Mouse (Mus musculus) intestine, embryonic 16.5 days (tissue): Measurements from ENCODE around the gene Ankef1. TPM values are rescaled to one million over a fixed set of nuclear protein-coding genes. Genes with fewer than 3 reads are reported as not detected.

Experiments used
- ATAC-seq: fragments of 200-750 bp; cut with Nextera tagmentation; 2 replicates; pipeline ENCODE4 v1.8.0; 2017; ENCODE audit warnings: moderate TSS enrichment, moderate library complexity
- H3K27ac ChIP-seq: fragments of 300-500 bp; sonication (generic); 2 replicates; pipeline ENCODE4 v1.5.1; 2014; ENCODE audit warnings: mild to moderate bottlenecking, low read length
- H3K27me3 ChIP-seq: fragments of 300-500 bp; sonication (generic); replicated peaks from 2 replicates; pipeline ENCODE4 v1.6.1; 2014; ENCODE audit warnings: low read length, control low read depth, mixed read lengths; ENCODE audit not compliant: control insufficient read depth, insufficient read depth
- H3K36me3 ChIP-seq: fragments of 300-500 bp; sonication (generic); 2 replicates; pipeline ENCODE4 v1.6.1; 2014; ENCODE audit warnings: low read length, control low read depth; ENCODE audit not compliant: control insufficient read depth, insufficient read depth
- H3K4me1 ChIP-seq: fragments of 300-500 bp; sonication (generic); 2 replicates; pipeline ENCODE4 v1.6.1; 2014; ENCODE audit warnings: low read length, control low read depth, mixed read lengths; ENCODE audit not compliant: control insufficient read depth, insufficient read depth
- H3K4me2 ChIP-seq: fragments of 300-500 bp; sonication (generic); 2 replicates; pipeline ENCODE4 v1.6.1; 2014; ENCODE audit warnings: low read depth, low read length, control low read depth
- H3K4me3 ChIP-seq: fragments of 300-500 bp; sonication (generic); 2 replicates; pipeline ENCODE4 v1.5.1; 2014; ENCODE audit warnings: mild to moderate bottlenecking, low read length
- H3K9ac ChIP-seq: fragments of 300-500 bp; sonication (generic); 2 replicates; pipeline ENCODE4 v1.6.1; 2014; ENCODE audit warnings: low read depth, low read length
- H3K9me3 ChIP-seq: fragments of 300-500 bp; sonication (generic); 2 replicates; pipeline ENCODE4 v1.6.1; 2016; ENCODE audit warnings: low read length, control low read depth; ENCODE audit not compliant: control insufficient read depth
- WGBS: fragments of 180-500 bp; shearing (Covaris S2); extraction: QIAGEN DNeasy Blood & Tissue Kit; methylation state at CpG from one replicate; pipeline ENCODE4 v1.1.7; 2014; 5-methylcytosine and 5-hydroxymethylcytosine counted together
- polyA plus RNA-seq: library from polyadenylated mRNA; unstranded; fragments of >200 nt; fragmentation: Nextera tagmentation; extraction: Ambion mirVana; gene quantifications from 2 replicates; pipeline ENCODE4 v1.2.1, GENCODE M21; 2015

The Ankef1 gene
- polyA plus RNA-seq, 1 experiment from 2014 or later = 0.13 TPM

DNA sequence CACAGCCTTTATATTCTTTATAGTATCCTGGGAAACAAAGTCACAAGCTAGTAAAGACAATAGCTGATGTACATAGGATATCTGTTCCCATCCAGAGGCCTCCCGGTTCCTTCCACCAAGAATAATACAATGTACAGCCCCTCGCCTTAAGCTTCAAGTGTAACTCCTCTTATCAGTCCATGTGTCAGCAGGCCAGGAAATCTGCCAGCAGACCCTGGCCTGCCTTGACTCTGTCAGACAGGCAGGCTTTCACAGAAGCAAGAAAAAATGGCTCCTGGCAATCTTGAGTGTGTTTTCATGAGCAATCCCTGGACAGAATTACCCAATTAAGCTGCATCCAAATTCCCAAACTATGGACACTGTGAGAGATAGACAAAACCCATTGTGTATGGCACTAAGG, 69.1 kb downstream of the Ankef1 start:
- no peak for ATAC-seq
- 48% methylated on average over 2 of the region's 2 CpGs for WGBS

DNA sequence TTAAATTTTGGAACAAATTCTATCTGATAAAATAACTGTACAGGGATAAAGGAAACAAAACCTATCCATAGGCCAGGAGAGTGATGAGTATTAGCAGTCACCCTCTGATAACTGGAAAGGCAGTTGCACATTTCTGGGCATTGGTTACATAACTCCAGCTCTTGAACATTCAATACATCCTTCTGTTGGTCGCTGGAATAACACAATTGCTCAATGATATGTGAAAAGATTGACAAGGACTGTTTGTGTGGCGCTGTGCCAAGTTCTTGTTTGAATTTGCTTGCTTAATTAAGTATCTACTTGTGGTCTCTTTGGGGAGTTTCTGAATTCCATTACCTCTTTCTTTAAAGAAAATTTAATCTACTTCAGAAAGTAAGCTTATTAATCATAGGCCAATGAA, 81.1 kb downstream of the Ankef1 start:
- Histone ChIP-seq H3K9ac (no peak overlapping the region), H3K4me2 (no peak overlapping the region), H3K4me1 (no peaks in the 10 kb centered on the region), H3K27me3 (no peaks in the 10 kb centered on the region), H3K36me3 (no peaks in the 10 kb centered on the region), H3K27ac (no peak overlapping the region), H3K9me3 (no peaks in the 10 kb centered on the region), H3K4me3 (no peak overlapping the region)
- WGBS = 65% methylated on average over 2 of the region's 2 CpGs
- ATAC-seq = no peak

More for the DNA sequence above, 69.1 kb downstream of the Ankef1 start:
- no peak overlapping the region for H3K9ac ChIP-seq
- no peaks in the 10 kb centered on the region for H3K36me3 ChIP-seq
- H3K4me3 ChIP-seq = no peak overlapping the region
- H3K9me3 ChIP-seq = no peaks in the 10 kb centered on the region
- no peak overlapping the region for H3K27ac ChIP-seq
- no peaks in the 10 kb centered on the region for H3K27me3 ChIP-seq
- H3K4me1 ChIP-seq = no peaks in the 10 kb centered on the region
- no peak overlapping the region for H3K4me2 ChIP-seq

DNA sequence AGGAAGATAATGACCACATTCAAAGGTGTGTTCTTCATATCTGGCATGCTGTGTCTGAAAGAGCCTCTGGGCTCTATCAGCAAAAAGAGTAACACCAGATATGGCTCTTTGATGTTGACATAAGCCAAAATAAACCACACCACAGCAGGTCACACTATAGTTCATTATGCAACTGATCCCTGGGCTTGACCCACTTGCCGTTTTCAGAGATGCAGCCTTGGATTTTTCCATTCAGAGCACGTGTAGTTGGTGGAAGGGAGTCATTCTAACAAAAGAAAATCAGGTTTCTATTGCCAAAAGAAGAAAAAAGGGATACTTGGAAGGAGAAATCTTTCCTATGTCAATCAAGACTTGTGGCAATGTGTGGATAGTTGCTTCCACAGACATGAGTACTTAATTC, 87.1 kb downstream of the Ankef1 start:
- H3K4me2 ChIP-seq = no peak overlapping the region
- no peaks in the 10 kb centered on the region for H3K4me1 ChIP-seq
- ATAC-seq = no peak
- H3K9me3 ChIP-seq = no peaks in the 10 kb centered on the region
- H3K27ac ChIP-seq = no peak overlapping the region
- H3K4me3 ChIP-seq = no peak overlapping the region
- H3K36me3 ChIP-seq = no peaks in the 10 kb centered on the region
- no peaks in the 10 kb centered on the region for H3K27me3 ChIP-seq
- no peak overlapping the region for H3K9ac ChIP-seq
- 41% methylated on average over 2 of the region's 2 CpGs for WGBS

DNA sequence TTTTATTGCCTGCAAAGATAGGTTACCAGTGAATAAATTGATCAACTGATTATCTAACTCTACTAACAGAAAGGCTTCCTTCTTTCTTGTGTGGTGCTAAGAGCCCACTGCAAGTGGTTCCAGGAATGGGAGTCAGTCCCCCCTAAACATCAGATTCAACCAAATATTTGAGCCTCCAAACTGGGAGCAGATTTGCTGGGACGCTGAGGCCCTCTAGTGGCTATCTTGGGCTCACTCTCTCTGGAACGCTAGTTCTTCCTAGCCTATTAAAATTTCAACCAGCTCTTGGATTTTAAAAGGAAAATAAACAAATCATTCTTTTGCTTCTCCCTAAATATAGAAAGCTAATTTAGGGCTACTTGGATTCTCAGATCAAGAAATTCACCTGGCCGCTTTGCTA, 94.7 kb downstream of the Ankef1 start:
- no peak overlapping the region for H3K4me2 ChIP-seq
- H3K4me1 ChIP-seq = no peaks in the 10 kb centered on the region
- H3K27ac ChIP-seq = no peak overlapping the region
- H3K27me3 ChIP-seq = no peaks in the 10 kb centered on the region
- ATAC-seq = no peak
- H3K36me3 ChIP-seq = no peaks in the 10 kb centered on the region
- no peaks in the 10 kb centered on the region for H3K9me3 ChIP-seq
- H3K4me3 ChIP-seq = no peak overlapping the region
- WGBS = 30% methylated on average over 3 of the region's 3 CpGs
- no peak overlapping the region for H3K9ac ChIP-seq

DNA sequence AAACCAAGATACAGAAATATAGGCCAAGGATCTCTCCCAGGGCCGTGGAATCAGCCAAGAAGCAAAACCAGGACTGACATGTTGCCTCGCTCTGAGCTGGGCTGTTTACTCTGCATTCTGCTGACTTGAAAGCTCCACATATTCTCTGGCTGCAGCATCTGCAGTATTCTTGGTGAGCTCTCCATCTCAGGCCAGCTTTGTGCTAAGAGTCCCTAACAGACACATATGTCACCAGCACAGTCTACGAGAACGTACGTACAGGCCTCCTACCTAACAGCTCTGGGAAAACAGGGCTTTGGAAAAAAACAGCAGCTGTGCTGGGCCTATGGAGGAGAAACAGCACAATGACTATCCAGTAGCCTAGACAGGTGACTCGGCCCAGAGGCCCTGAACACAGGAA, 97.0 kb downstream of the Ankef1 start:
- H3K4me1 ChIP-seq = no peaks in the 10 kb centered on the region
- no peak overlapping the region for H3K9ac ChIP-seq
- no peak for ATAC-seq
- H3K27ac ChIP-seq = no peak overlapping the region
- H3K27me3 ChIP-seq = no peaks in the 10 kb centered on the region
- no peaks in the 10 kb centered on the region for H3K9me3 ChIP-seq
- H3K4me3 ChIP-seq = no peak overlapping the region
- 81% methylated on average over 6 of the region's 6 CpGs for WGBS
- H3K36me3 ChIP-seq = no peaks in the 10 kb centered on the region
- H3K4me2 ChIP-seq = no peak overlapping the region

DNA sequence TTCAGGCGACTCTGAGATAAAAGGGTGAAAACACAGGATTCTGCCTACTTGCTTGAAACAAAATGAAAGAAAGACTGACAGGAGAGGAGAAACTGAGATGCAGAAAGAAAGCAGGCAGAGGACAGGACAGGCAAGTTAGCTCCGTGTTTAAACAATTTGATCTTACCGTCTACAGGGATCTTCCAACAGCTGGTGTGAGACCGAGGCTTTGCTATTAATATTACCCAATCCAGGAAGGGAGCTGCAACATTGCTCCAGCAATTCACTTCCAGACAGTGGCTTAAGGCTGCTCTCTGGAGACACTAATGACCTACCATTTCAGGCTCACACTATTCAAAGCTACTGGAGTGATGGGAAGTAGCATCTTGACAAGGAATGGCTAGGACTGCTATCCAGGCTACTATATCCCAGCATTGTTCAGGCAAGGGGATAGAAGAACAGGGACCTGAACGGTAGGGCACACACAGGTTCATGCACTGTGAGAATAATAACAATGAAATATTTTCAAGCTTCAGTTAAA, 99.0 kb downstream of the Ankef1 start:
- no peaks in the 10 kb centered on the region for H3K4me1 ChIP-seq

DNA sequence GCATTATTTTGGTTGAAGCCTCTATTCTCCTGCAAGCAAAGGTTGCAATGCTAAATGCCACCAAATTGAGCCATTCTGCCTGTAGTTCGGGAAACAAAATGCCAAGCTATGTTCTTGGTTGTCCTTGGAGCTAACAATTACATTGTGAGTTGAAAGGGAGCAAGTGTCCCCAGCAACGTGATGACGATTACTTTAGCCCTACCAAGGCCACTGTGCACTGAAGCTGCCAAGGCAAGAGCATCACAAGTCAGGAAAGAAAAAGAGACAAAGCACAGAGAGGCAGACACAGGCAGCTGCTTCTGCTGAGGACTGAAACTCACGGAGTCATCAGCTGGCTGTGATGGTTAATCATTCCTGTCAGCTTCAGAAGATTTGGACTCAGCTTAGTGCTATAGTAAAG, 99.5 kb downstream of the Ankef1 start:
- H3K27me3 ChIP-seq = no peaks in the 10 kb centered on the region
- H3K4me3 ChIP-seq = no peak overlapping the region
- no peaks in the 10 kb centered on the region for H3K4me1 ChIP-seq
- WGBS = 70% methylated on average over 4 of the region's 4 CpGs
- H3K9me3 ChIP-seq = no peaks in the 10 kb centered on the region
- no peak overlapping the region for H3K9ac ChIP-seq
- H3K4me2 ChIP-seq = no peak overlapping the region
- no peak for ATAC-seq
- H3K36me3 ChIP-seq = no peaks in the 10 kb centered on the region
- no peak overlapping the region for H3K27ac ChIP-seq

More for the DNA sequence above, 99.0 kb downstream of the Ankef1 start:
- Histone ChIP-seq H3K27ac (no peak overlapping the region), H3K9me3 (no peaks in the 10 kb centered on the region), H3K9ac (no peak overlapping the region), H3K27me3 (no peaks in the 10 kb centered on the region), H3K36me3 (no peaks in the 10 kb centered on the region), H3K4me3 (no peak overlapping the region), H3K4me2 (no peak overlapping the region)
- whole genome bisulfite sequencing = 72% methylated on average over 5 of the region's 5 CpGs
- ATAC-seq = no peak

Other genes with a start within 250 kb of the Ankef1 start
- gene Pak7, start 113.9 kb upstream of the Ankef1 start, polyA plus RNA-seq = 0.44 and 0.51 TPM in 2 replicates
- 8.0 and 9.2 TPM in 2 replicates for gene Snap25, start 211.5 kb downstream of the Ankef1 start, polyA plus RNA-seq